Mouse (Mus musculus) ES-Bruce4 (cell line): Measurements from ENCODE around the gene Timm8a2.

Source experiments
- CTCF ChIP-seq: IDR thresholded peaks from one replicate; pipeline ENCODE4 v1.8.1; 2011; ENCODE audit warnings: low read depth, low read length
- EP300 ChIP-seq: IDR thresholded peaks from 2 replicates; pipeline ENCODE4 v1.6.1; 2011; ENCODE audit warnings: low read depth, low read length; ENCODE audit not compliant: insufficient read depth
- POLR2A ChIP-seq: IDR thresholded peaks from one replicate; pipeline ENCODE4 v1.8.1; 2011; ENCODE audit warnings: low read length; ENCODE audit not compliant: insufficient read depth

DNA sequence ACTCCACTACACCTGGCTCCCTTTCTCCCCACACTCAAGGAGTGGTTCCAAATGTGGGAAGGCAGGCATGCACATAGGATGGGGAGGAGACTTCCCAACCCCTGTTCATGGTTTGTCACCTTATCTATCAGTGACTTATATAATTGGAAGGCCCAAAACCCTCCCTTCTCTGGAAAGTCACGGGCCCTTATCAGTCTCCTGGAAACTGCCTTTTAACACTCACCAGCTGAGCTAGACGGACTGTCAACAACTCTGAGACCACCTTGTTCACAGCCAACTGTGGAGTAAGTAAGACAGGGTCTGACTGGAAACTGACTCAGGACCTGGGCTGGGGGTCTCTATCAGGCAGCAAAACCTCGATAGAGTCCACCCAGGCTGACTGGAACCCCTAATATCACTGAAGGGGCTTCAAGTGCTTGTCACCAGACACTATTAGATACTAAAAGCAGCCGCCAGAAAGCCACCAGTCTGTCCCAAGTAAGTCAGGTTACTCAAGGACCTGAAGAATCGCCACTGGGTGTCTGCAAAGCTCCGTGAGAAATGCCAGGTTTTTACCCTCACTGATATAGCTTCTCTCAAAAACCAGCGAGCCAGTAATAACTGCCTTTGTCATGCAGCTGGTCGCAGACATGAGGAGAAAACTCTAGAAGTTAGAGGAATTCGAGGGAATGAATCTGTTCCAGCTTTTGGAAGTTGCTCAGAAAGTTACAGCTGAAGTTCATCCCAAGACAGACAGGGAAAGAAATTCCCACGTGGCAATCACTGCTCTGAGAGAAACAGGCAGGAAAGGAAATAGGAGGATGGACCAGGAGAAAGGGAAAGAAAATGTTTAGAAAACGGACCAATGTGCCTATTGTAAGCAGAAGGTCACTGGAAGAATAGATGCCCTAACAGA, 34.6 kb downstream of the Timm8a2 start:
- TF ChIP-seq CTCF, result no peak
- TF ChIP-seq POLR2A, result no peak
- TF ChIP-seq EP300, result no peak
